Mouse (Mus musculus): Measurements from ENCODE around the gene Rbp2. TPM values are rescaled to one million over a fixed set of nuclear protein-coding genes. Genes with fewer than 3 reads are reported as not detected.

Gene Rbp2
- 0.22 TPM in 1 of 2 replicates, not detected in the other for polyA plus RNA-seq (2016; fragmentation: Nextera tagmentation; extraction: Ambion mirVana)

- Histone ChIP-seq H3K27me3 (ENCODE audit: poor library complexity, severe bottlenecking) (no peaks in the 10 kb centered on the region), H3K27ac (no peak within 1 kb of the TSS), H3K9me3 (no peaks in the 10 kb centered on the region), H3K36me3 (replicated peaks) (no peaks in the 10 kb centered on the region), H3K4me3 (no peak within 1 kb of the TSS), H3K4me1 (peaks cover 11% of the 10 kb centered on the region)
- 81% methylated on average over 3 of the region's 3 CpGs for WGBS
- DNase-seq (ENCODE audit: extremely low spot score, low spot score): no peak
These were observed at the start of gene Rbp2 for GRCm38 (mm10) chr9:98485815-98486214. TSS of gene Rbp2 (plus strand) at chr9:98486115.

GRCm38 (mm10) chr9:98437819-98438218 lies 48.1 kb upstream of the Rbp2 start:
- Histone ChIP-seq H3K36me3 (replicated peaks) (no peaks in the 10 kb centered on the region), H3K4me3 (no peak overlapping the region), H3K9me3 (no peaks in the 10 kb centered on the region), H3K4me1 (peaks cover 40% of the 10 kb centered on the region), H3K27ac (no peak overlapping the region), H3K27me3 (ENCODE audit: poor library complexity, severe bottlenecking) (peaks cover 78% of the 10 kb centered on the region)
- WGBS: 90% methylated on average over 4 of the region's 4 CpGs
- no peak for DNase-seq (ENCODE audit: extremely low spot score, low spot score)

- no peak overlapping the region for H3K4me3 ChIP-seq
- WGBS: 65% methylated on average over 3 of the region's 3 CpGs
- no peak overlapping the region for H3K27ac ChIP-seq
- H3K4me1 ChIP-seq: peaks cover 28% of the 10 kb centered on the region
- no peak for DNase-seq (ENCODE audit: extremely low spot score, low spot score)
- H3K9me3 ChIP-seq: no peaks in the 10 kb centered on the region
- H3K27me3 ChIP-seq (ENCODE audit: poor library complexity, severe bottlenecking): peaks cover 74% of the 10 kb centered on the region
- H3K36me3 ChIP-seq (replicated peaks): no peaks in the 10 kb centered on the region
These were observed 46.8 kb upstream of the Rbp2 start for GRCm38 (mm10) chr9:98439091-98439490.

DNA sequence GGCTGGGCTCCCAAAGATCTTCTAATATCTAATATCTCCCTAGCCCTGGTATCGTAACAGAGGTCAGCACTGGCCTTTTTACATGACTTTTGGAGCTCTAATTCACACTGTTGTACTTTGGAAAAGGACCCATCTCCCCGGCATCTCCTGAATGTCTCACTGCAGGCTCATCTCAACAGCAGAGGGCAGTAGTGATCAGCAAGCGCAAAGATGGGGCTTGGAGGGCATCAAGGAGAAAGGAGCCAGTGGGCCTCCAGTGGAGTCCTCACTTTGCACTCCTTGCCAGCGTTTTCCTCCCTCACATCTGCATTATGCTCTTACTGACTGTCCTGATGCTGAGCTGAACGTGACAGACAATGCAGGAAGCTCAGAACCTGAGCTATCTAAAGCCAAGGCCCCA lies 43.3 kb upstream of the Rbp2 start:
- no peak for DNase-seq (ENCODE audit: extremely low spot score, low spot score)
- Histone ChIP-seq H3K4me3 (no peak overlapping the region), H3K36me3 (replicated peaks) (peaks cover 15% of the 10 kb centered on the region), H3K27me3 (ENCODE audit: poor library complexity, severe bottlenecking) (peaks cover 40% of the 10 kb centered on the region), H3K4me1 (peaks cover 12% of the 10 kb centered on the region), H3K27ac (no peak overlapping the region), H3K9me3 (no peaks in the 10 kb centered on the region)
- 48% methylated on average over 5 of the region's 5 CpGs for WGBS

DNA sequence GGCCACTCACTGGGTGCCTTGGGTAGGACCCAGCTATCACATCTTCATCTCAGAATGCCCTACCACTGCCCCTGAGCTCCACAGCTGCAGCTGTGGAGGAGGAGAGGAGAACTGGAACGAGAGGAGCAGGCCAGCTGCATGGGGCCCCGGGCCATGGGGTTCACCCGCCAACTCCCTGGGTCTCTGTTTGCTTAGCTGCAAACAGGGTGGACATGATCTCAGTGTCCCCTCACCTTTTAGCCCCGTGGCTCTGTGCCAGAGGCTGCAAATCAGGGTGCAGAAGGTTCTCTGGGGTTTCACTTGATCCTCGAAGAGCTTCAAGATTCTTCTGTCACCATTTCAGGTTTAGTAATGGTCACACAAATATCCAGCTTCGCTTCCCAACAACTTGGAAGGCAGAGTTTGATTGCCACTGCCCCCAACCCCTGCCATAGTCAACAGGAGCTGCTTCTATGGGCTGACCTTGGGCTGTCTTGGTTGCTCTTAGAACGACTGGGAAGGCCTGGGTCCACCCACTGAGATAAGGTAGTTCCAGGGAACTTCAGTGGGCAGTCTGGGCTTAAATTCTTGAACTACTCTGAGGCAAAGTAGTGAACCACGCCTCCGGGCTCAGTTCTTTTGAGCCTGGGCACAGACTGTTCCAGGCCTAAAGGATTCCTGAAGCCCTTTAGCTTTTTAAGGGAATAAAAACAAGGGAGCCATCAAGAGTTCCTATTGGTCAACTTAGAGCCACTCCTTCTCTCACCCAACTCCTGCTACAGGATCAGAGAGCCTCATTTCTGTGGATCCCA lies 40.4 kb upstream of the Rbp2 start:
- no peak overlapping the region for H3K4me3 ChIP-seq
- DNase-seq (ENCODE audit: extremely low spot score, low spot score): no peak
- WGBS: 85% methylated on average over 9 of the region's 9 CpGs
- no peak overlapping the region for H3K27ac ChIP-seq
- no peaks in the 10 kb centered on the region for H3K9me3 ChIP-seq
- no peaks in the 10 kb centered on the region for H3K4me1 ChIP-seq
- peaks cover 15% of the 10 kb centered on the region for H3K36me3 ChIP-seq (replicated peaks)
- H3K27me3 ChIP-seq (ENCODE audit: poor library complexity, severe bottlenecking): peaks cover 16% of the 10 kb centered on the region

- Histone ChIP-seq H3K4me1 (no peaks in the 10 kb centered on the region), H3K4me3 (no peak overlapping the region), H3K9me3 (peaks cover 3% of the 10 kb centered on the region; the same call in 1 of the 2 replicates), H3K36me3 (replicated peaks) (peaks cover 4% of the 10 kb centered on the region; the same call in 1 of the 2 replicates), H3K27ac (no peak overlapping the region), H3K27me3 (ENCODE audit: poor library complexity, severe bottlenecking) (no peaks in the 10 kb centered on the region)
- 81% methylated on average over 1 of the region's 1 CpGs for WGBS
- DNase-seq (ENCODE audit: extremely low spot score, low spot score): no peak
These were observed 34.9 kb upstream of the Rbp2 start for GRCm38 (mm10) chr9:98450976-98451375.

DNA sequence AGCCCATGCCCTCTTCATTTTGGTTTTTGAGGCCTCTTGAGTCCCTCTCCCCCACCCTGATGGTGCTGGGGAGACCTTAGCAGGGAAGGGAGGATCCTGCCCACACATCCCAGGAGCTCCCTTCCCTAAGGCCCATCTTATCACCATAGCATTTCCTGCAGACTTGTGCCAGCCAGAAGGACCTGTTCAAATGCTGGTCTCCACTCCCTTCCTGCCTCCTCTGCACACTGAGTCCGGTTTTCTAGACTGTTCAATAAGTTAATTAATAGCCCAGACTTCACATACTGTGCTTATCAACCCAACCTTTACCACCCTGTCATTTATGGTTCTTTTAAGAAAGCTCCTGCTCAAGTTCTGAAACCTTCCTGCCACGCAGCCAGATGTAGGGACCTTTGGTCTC lies 19.2 kb upstream of the Rbp2 start:
- Histone ChIP-seq H3K27ac (no peak overlapping the region), H3K36me3 (replicated peaks) (no peaks in the 10 kb centered on the region), H3K9me3 (no peaks in the 10 kb centered on the region), H3K4me3 (no peak overlapping the region), H3K4me1 (no peaks in the 10 kb centered on the region), H3K27me3 (ENCODE audit: poor library complexity, severe bottlenecking) (no peaks in the 10 kb centered on the region)
- WGBS: 77% methylated on average over 2 of the region's 2 CpGs
- no peak for DNase-seq (ENCODE audit: extremely low spot score, low spot score)

- no peaks in the 10 kb centered on the region for H3K27me3 ChIP-seq (ENCODE audit: poor library complexity, severe bottlenecking)
- no peak overlapping the region for H3K27ac ChIP-seq
- no peaks in the 10 kb centered on the region for H3K9me3 ChIP-seq
- H3K4me1 ChIP-seq: no peaks in the 10 kb centered on the region
- H3K36me3 ChIP-seq (replicated peaks): no peaks in the 10 kb centered on the region
- no peak overlapping the region for H3K4me3 ChIP-seq
- WGBS: 86% methylated on average over 2 of the region's 2 CpGs
- DNase-seq (ENCODE audit: extremely low spot score, low spot score): no peak
These were observed 5.7 kb upstream of the Rbp2 start for GRCm38 (mm10) chr9:98480172-98480749.

DNA sequence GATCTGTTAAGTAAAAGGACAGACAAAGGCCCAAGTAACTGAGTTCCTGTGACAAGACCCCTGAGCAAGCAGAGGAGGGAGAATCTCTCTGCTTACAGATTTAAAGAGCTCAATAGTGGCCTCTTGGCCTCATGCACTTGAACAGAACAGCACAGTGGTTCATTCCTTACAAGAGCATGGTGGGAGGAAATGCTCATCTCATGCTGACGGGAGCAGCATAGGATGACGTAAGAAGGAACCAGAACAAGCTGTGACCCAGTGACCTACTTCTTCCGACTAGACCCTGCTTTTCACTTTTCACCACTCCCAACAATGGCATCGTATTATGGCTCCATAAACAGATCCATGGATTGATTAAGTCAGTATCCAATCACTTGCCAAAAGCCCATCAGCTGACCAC lies 3.7 kb upstream of the Rbp2 start:
- Histone ChIP-seq H3K27me3 (ENCODE audit: poor library complexity, severe bottlenecking) (no peaks in the 10 kb centered on the region), H3K27ac (no peak overlapping the region), H3K4me3 (no peak overlapping the region), H3K36me3 (replicated peaks) (no peaks in the 10 kb centered on the region), H3K9me3 (no peaks in the 10 kb centered on the region), H3K4me1 (no peaks in the 10 kb centered on the region)
- DNase-seq (ENCODE audit: extremely low spot score, low spot score): no peak
- WGBS: 66% methylated on average over 4 of the region's 4 CpGs

DNA sequence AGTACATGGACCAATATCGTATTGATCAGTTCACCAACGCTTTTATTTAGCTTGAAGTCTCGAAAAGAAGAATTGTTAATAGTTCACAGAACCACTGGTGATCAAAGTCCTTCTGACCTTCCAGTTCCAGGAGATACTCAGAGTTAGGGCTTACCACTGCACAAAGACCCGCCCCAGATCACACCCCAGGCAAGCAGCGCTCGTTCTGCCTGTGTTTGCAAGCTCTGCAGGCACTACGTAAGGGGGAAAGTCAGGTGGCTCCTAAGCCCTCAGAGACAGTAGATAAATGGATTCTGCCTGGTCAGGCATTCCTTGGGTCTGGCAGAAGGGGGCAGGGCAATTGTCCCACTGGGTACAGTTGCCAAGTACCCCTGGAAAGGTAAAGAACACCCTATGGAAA lies 895 bp upstream of the Rbp2 start:
- Histone ChIP-seq H3K27me3 (ENCODE audit: poor library complexity, severe bottlenecking) (no peaks in the 10 kb centered on the region), H3K36me3 (replicated peaks) (no peaks in the 10 kb centered on the region), H3K27ac (no peak overlapping the region), H3K9me3 (no peaks in the 10 kb centered on the region), H3K4me1 (peaks cover 5% of the 10 kb centered on the region), H3K4me3 (no peak overlapping the region)
- WGBS: 84% methylated on average over 7 of the region's 7 CpGs
- no peak for DNase-seq (ENCODE audit: extremely low spot score, low spot score)

GRCm38 (mm10) chr9:98487273-98487672 lies 1.4 kb downstream of the Rbp2 start:
- 78% methylated on average over 6 of the region's 6 CpGs for WGBS
- H3K27ac ChIP-seq: no peak overlapping the region
- no peak for DNase-seq (ENCODE audit: extremely low spot score, low spot score)
- H3K9me3 ChIP-seq: no peaks in the 10 kb centered on the region
- no peaks in the 10 kb centered on the region for H3K27me3 ChIP-seq (ENCODE audit: poor library complexity, severe bottlenecking)
- H3K4me1 ChIP-seq: peaks cover 11% of the 10 kb centered on the region
- H3K36me3 ChIP-seq (replicated peaks): no peaks in the 10 kb centered on the region
- H3K4me3 ChIP-seq: no peak overlapping the region

- no peak overlapping the region for H3K4me3 ChIP-seq
- peaks cover 11% of the 10 kb centered on the region for H3K4me1 ChIP-seq
- no peaks in the 10 kb centered on the region for H3K36me3 ChIP-seq (replicated peaks)
- 81% methylated on average over 4 of the region's 4 CpGs for WGBS
- no peak for DNase-seq (ENCODE audit: extremely low spot score, low spot score)
- H3K27ac ChIP-seq: no peak overlapping the region
- no peaks in the 10 kb centered on the region for H3K9me3 ChIP-seq
- no peaks in the 10 kb centered on the region for H3K27me3 ChIP-seq (ENCODE audit: poor library complexity, severe bottlenecking)
These were observed 3.6 kb downstream of the Rbp2 start for GRCm38 (mm10) chr9:98489532-98489931.

GRCm38 (mm10) chr9:98490128-98490527 lies 4.2 kb downstream of the Rbp2 start:
- Histone ChIP-seq H3K27me3 (ENCODE audit: poor library complexity, severe bottlenecking) (no peaks in the 10 kb centered on the region), H3K9me3 (no peaks in the 10 kb centered on the region), H3K4me1 (peaks cover 11% of the 10 kb centered on the region), H3K36me3 (replicated peaks) (no peaks in the 10 kb centered on the region), H3K27ac (no peak overlapping the region), H3K4me3 (no peak overlapping the region)
- no peak for DNase-seq (ENCODE audit: extremely low spot score, low spot score)
- WGBS: 79% methylated on average over 4 of the region's 4 CpGs
